Mouse (Mus musculus) monocyte, adult 59 days (primary cell): ENCODE results near the gene Gpn3. TPM values are rescaled to one million over a fixed set of nuclear protein-coding genes. Genes with fewer than 3 reads are reported as not detected.

ENCODE experiments used
- total RNA-seq, 2 experiments: library from RNA; stranded (reverse); gene quantifications; one replicate each; pipeline ENCODE4 v1.2.4; 2023

The Gpn3 gene
- 10 to 100 TPM; 21.4 to 23.2 TPM for total RNA-seq

GRCm38 (mm10) chr5:122371591-122372191 lies at the start of gene Gpn3:
TSS of gene Gpn3 (plus strand) at chr5:122371876.

GRCm38 (mm10) chr5:122353807-122354491 lies 17.7 kb upstream of the Gpn3 start, which contains the start of the genes Rad9b and Vps29:
TSS of gene Rad9b (minus strand) at chr5:122354233.
TSS of gene Vps29 (plus strand) at chr5:122354369.

GRCm38 (mm10) chr5:122372192-122372769 lies 605 bp downstream of the Gpn3 start, which contains the start of gene Fam216a:
TSS of gene Fam216a (minus strand) at chr5:122372364.

GRCm38 (mm10) chr5:122391786-122392180 lies 20.1 kb downstream of the Gpn3 start, which contains the start of gene Arpc3:
TSS of gene Arpc3 (plus strand) at chr5:122391878.

GRCm38 (mm10) chr5:122421271-122422068 lies 49.8 kb downstream of the Gpn3 start, which contains the start of gene Anapc7:
TSS of gene Anapc7 (plus strand) at chr5:122421693.

Other genes with a start within 250 kb of the Gpn3 start
- under 1 TPM in 1 of 2 experiments, not detected in 1; 0.43 TPM for gene Ccdc63, start 231.1 kb upstream of the Gpn3 start, total RNA-seq
- gene Ppp1cc, start 213.6 kb upstream of the Gpn3 start, total RNA-seq = 100 to 1,000 TPM; 119 to 122 TPM
- 10 to 100 TPM; 24.6 to 26.4 TPM for gene Hvcn1, start 165.1 kb upstream of the Gpn3 start, total RNA-seq
- gene Tctn1, start 107.4 kb upstream of the Gpn3 start, total RNA-seq = 1 to 10 TPM; 4.6 to 5.1 TPM
- 10 to 100 TPM; 23.0 to 24.8 TPM for gene Pptc7, start 87.5 kb upstream of the Gpn3 start, total RNA-seq
- 1 to 10 TPM; 1.0 to 1.6 TPM for gene Rad9b, start 17.6 kb upstream of the Gpn3 start, total RNA-seq
- 10 to 100 TPM; 75.8 to 77.1 TPM for gene Vps29, start 17.5 kb upstream of the Gpn3 start, total RNA-seq
- gene Fam216a, start 488 bp downstream of the Gpn3 start, total RNA-seq = 1 to 10 TPM; 3.7 to 4.6 TPM
- 100 to 1,000 TPM; 641 to 699 TPM for gene Arpc3, start 20.0 kb downstream of the Gpn3 start, total RNA-seq
- gene Anapc7, start 49.8 kb downstream of the Gpn3 start, total RNA-seq = 10 to 100 TPM; 21.3 to 24.6 TPM
- 100 to 1,000 TPM; 102 to 110 TPM for gene Atp2a2, start 130.3 kb downstream of the Gpn3 start, total RNA-seq
- 1 to 10 TPM; 1.4 to 1.6 TPM for gene Ift81, start 242.6 kb downstream of the Gpn3 start, total RNA-seq